Mouse (Mus musculus): ENCODE measurements at regions not wholly inside any gene's neighbourhood (a gene's known extent, or its start where the extent isn't known, plus 50 kb on each side); places are given as distances from the start of the nearest gene placed in this dataset.
"Not testable (repeated sequence)": the region's sequence is repeated elsewhere in the genome, so short reads cannot be mapped to it uniquely, and the experiment has no call there.

- DNase-seq = no peak
Observed at GRCm38 (mm10) chr12:90664436-90664835, 73.8 kb downstream of the Dio2 start.

GRCm38 (mm10) chr12:90645452-90645851, 92.8 kb downstream of the Dio2 start:
- no peak for DNase-seq

GRCm38 (mm10) chr12:90643891-90644290, 94.3 kb downstream of the Dio2 start:
- DNase-seq = no peak

GRCm38 (mm10) chr12:90624856-90625255, 113.4 kb downstream of the Dio2 start:
- DNase-seq = no peak

- no peak for DNase-seq
Observed at GRCm38 (mm10) chr12:90623426-90623825, 114.8 kb downstream of the Dio2 start.

- DNase-seq = no peak
Observed at GRCm38 (mm10) chr12:90608810-90609209, 129.4 kb downstream of the Dio2 start.

- peak; percentile 38 to 44 for DNase-seq
Observed at GRCm38 (mm10) chr12:90607894-90608293, 130.3 kb downstream of the Dio2 start.

- DNase-seq = no peak
Observed at GRCm38 (mm10) chr12:90580006-90580405, 158.2 kb downstream of the Dio2 start.

- no peak for DNase-seq
Observed at GRCm38 (mm10) chr12:90576103-90576502, 162.1 kb downstream of the Dio2 start.

- no peak for DNase-seq
Observed at GRCm38 (mm10) chr12:90571907-90572306, 166.3 kb downstream of the Dio2 start.

- no peak for DNase-seq
Observed at GRCm38 (mm10) chr12:90571506-90571905, 166.7 kb downstream of the Dio2 start.

- DNase-seq = peak; percentile 39 to 40
Observed at GRCm38 (mm10) chr12:90566349-90566748, 171.9 kb downstream of the Dio2 start.

GRCm38 (mm10) chr12:90565051-90565450, 173.2 kb downstream of the Dio2 start:
- DNase-seq = no peak

GRCm38 (mm10) chr12:90564594-90564993, 173.6 kb downstream of the Dio2 start:
- DNase-seq = not testable (repeated sequence)

GRCm38 (mm10) chr12:90542361-90542760, 195.9 kb downstream of the Dio2 start:
- no peak for DNase-seq
